Mouse (Mus musculus) brain, embryonic 18.5 days (tissue): Measurements from ENCODE around the gene Tex46.

Experiments
- DNase-seq: peaks from one replicate; pipeline ENCODE4 v3.0.0-alpha.2; 2012; ENCODE audit warnings: low read depth, low spot score

Tex46 gene

GRCm38 (mm10) chr4:136610387-136610856 lies at the start of gene Tex46:
Gene Tex46 (plus strand): TSS chr4:136610437.
- DNase-seq, result no peak

GRCm38 (mm10) chr4:136562755-136563154 lies 47.5 kb upstream of the Tex46 start:
- no peak for DNase-seq

DNA sequence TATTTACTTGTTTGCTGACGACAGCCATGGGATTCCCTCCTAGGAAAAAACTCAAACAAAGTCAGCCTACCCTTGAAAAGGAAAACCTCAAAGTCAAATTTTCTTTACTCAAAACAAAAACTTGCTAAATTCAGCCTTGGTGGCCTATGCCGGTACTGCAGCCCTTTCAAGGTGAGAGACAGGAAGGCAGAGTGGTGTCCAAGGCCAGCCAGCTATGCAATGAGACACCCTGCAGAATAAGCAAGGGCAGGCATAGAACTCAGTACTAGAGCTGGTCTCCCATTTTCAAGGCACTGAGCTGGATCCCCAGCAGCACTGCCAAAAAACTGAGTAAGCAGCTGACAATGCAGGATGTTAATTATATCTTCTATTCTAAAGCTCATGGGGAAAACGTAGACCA lies 41.6 kb upstream of the Tex46 start:
- no peak for DNase-seq

DNA sequence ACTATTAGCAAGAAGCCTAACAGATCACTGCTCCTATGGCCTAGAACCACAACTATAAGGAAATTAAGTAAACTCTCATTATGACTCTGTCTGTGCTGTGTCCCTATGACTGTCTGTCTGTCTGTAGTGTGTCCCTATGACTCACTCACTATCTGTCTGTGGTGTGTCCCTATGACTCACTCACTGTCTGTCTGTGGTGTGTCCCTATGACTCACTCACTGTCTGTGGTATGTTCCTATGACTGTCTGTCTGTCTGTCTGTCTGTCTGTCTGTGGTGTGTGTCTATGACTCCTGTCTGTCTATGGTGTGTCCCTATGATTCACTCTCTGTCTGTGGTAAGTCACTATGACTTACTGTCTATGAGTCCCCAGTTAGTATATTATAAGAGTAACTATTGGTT lies 40.2 kb upstream of the Tex46 start:
- no peak for DNase-seq

- DNase-seq, result no peak
Measured at GRCm38 (mm10) chr4:136581885-136582284, 28.4 kb upstream of the Tex46 start.

DNA sequence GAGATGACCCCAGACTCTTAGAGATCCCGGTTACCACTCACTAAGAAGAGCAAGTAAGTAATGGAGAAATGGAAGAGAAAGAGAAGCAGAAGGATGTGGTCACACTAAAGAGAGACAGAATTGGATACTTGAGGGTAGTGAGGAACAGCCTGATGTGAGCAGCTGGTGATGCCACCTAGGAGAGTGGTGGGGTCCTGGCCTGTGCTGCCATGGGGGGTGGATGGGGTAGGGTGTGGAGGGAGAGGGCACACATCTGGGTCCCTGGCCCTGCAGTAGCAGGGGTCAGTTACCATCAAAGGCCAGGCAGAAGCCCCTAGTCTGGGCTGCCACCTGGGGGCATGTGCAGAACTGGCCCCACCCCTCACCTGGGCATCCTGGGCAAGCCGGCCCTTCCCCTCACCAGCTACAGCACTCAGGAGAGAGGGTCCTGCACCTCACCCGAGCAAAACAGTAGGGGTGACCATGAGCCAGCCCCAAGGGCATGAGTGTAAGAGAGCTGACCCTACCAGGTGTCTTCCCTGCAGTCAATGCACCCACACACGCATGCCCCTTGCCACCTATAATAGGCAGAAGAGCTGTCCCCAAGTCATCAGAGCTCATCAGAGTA lies 22.9 kb upstream of the Tex46 start:
- no peak for DNase-seq

- DNase-seq, result no peak
Measured at GRCm38 (mm10) chr4:136588003-136588402, 22.2 kb upstream of the Tex46 start.

- DNase-seq, result no peak
Measured at GRCm38 (mm10) chr4:136592111-136592510, 18.1 kb upstream of the Tex46 start.

- DNase-seq, result no peak
Measured at GRCm38 (mm10) chr4:136594006-136594405, 16.2 kb upstream of the Tex46 start.

DNA sequence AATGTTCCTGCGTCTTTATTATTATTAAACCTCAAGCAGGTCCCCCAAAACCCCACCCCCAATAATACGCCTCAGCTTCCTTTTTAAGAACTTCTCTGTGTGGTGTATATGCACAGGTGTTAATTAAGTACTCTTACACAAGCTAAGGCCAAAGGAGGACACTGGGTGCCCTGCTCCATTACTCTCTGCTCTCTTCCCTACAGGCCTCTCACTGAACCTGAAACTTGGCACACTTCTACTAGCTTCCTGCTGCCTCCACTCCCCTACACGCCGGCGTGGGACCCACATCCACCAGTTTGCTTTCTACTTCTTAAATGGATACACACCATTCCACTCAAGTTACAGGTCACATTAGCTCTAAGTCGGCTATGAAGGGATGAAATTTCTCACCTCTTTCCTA lies 15.0 kb upstream of the Tex46 start:
- DNase-seq, result no peak

DNA sequence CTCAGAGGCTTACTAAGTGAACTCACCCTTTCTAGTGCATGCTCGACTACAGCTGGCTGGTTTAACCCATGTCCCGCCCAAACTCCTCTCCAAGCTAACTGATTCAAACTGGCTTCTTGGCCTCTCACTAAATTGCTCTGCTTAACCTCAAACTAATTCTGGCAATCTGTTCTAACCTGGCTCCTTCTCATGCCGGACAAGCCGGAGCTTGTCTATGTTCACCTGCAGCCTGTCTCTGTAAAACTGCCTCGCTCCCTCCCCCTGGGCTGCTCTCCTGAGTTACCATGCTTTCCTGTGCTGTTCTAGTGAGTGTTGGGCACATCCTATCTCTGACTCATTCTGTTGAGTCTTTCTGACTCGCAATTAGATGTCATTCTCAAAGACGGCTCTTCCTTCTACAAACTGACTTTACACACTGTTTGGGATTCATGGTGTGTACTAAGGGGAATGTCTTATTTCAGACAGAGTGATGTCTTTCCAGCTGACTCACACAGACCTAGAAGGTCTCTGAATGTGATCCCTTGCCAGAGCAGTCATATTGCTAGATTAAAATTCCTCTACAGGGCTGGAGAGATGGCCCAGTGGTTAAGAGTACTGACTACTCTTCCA lies 11.9 kb upstream of the Tex46 start:
- DNase-seq, result no peak

DNA sequence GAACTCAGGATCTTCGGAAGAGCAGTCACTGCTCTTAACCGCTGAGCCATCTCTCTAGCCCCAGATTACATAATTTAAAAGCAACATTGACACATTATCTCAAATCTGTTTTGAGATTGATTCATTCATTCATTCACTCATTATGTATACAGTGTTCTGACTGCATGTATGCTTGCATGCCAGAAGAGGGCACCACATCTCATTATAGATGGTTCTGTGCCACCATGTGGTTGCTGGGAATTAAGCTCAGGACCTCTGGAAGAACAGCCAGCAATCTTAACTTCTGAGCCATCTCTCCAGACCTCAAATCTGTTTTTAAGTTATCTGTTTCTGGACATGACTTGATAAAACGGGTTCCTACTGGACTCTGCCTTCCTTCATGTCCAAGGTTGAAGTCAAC lies 10.4 kb upstream of the Tex46 start:
- no peak for DNase-seq

GRCm38 (mm10) chr4:136600536-136600935 lies 9.7 kb upstream of the Tex46 start:
- DNase-seq, result no peak

DNA sequence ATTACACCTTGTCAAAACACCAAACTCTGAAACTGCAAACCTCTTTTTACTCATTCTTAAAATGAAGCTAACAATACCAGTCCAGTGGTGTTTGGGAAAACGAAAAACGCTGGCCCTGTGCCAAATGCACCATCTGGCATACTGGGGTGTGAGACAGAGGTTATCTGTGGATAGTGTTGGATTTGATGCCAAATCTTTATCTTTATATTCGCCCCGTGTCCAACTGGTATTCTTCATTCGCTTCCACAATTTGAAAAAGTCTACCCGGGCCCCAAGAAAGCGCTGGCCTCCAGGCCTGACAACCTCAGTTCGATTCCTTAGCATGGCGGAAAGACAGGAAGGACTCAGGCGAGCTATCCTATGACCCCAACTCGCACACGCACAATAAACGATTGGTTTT lies 8.8 kb upstream of the Tex46 start:
- DNase-seq, result peak; percentile 24

GRCm38 (mm10) chr4:136602018-136602554 lies 8.2 kb upstream of the Tex46 start:
- peak; percentile 3 for DNase-seq

DNA sequence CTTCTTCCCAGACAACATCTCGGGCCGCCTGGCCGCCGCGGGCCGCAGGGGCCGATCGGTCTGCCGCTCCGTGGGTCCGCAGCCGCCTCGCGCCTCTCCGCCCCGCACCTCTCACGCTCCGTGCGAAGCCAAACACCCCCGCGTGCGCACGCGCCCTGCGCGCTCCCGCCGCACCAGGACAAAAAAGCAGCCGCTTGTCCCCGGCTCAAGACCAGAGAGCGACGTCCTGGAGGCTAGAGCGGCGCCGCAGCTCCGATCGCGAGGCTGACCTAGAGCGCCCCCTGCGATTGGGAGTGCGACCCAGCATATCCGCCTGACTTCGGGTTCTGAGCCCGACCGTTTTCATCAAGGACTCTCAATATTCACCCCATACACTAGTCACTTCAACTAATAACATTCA lies 7.7 kb upstream of the Tex46 start, which contains the start of gene Kdm1a:
Kdm1a (minus strand) TSS at position 156 of the 400 bp plus-strand sequence.
- DNase-seq, result peak; percentile 83

- DNase-seq, result no peak
Measured at GRCm38 (mm10) chr4:136605756-136606485, 4.3 kb upstream of the Tex46 start.

GRCm38 (mm10) chr4:136613657-136614056 lies 3.4 kb downstream of the Tex46 start:
- DNase-seq, result no peak

DNA sequence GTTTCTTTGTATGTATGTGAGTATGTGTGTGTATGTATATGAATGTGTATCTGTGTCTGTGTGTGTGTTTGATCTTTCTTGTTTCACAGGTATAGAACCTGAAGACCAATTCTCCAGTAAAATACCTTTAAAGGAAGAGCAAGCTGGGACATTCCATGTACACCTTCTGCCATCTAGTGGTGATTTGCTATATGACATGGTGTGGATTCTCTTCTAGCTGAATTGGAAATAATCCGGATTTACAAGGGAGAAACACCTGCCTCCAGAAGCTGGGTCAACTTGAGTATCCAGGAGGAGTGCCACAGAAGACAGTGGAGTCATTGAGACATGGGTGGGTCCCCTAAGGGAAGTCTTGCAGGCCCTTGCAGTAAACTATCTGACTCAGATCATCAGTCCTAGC lies 11.1 kb downstream of the Tex46 start:
- peak; percentile 55 for DNase-seq

GRCm38 (mm10) chr4:136621956-136622355 lies 11.7 kb downstream of the Tex46 start:
- no peak for DNase-seq

DNA sequence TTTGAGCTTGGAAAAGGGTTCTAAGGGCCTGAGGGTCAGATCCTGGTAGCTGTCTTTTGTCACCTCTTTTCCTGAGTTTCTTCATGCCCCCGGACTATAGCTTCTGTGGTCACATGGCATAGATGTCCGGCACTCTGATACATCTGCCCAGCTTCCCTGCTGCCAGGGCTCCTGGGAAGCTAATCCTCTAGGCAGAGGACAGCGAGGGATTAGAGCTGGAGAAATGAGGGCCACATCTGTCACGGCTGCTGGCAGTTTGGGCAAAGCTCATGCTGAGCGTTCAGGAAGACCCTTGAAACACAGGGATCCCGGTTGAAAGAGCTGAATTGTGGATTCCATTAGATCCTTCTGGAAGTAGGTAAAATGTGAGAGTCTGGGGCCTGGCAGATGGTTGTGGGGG lies 12.2 kb downstream of the Tex46 start, which contains the start of gene Lactbl1:
Lactbl1 (plus strand) TSS at position 234 of the 400 bp plus-strand sequence.
- DNase-seq, result no peak

- DNase-seq, result no peak
Measured at GRCm38 (mm10) chr4:136626590-136626989, 16.4 kb downstream of the Tex46 start.
